Mouse (Mus musculus): ENCODE measurements around the gene Ccser1. TPM values are rescaled to one million over a fixed set of nuclear protein-coding genes. Genes with fewer than 3 reads are reported as not detected.

Ccser1 gene
- polyA plus RNA-seq, 1 experiment, result 12.7 TPM

- WGBS, result 100% methylated on average over 1 of the region's 1 CpGs
- TF ChIP-seq CTCF (IDR thresholded peaks at IDR 0.05; ENCODE audit: borderline replicate concordance, insufficient read depth, low read depth, low read length) (no peak), POLR2A (IDR thresholded peaks at IDR 0.05; ENCODE audit: borderline replicate concordance, insufficient read depth, low read length) (no peak)
These were observed 13.2 kb upstream of the Ccser1 start for GRCm38 (mm10) chr6:61166891-61167290.

GRCm38 (mm10) chr6:61176126-61176525, 4.0 kb upstream of the Ccser1 start:
- Histone ChIP-seq H3K4me3 (replicated peaks; ENCODE audit: insufficient read depth, low read depth, low read length) (no peak overlapping the region), H3K27ac (ENCODE audit: insufficient read depth, low read length) (no peak overlapping the region), H3K27me3 (ENCODE audit: control insufficient read depth, insufficient read depth, low read length) (no peaks in the 10 kb centered on the region), H3K4me1 (ENCODE audit: control insufficient read depth, insufficient read depth, low read length) (no peaks in the 10 kb centered on the region)
- no peak for TF ChIP-seq POLR2A (IDR thresholded peaks at IDR 0.05; ENCODE audit: borderline replicate concordance, insufficient read depth, low read length)
- TF ChIP-seq CTCF (IDR thresholded peaks at IDR 0.05; ENCODE audit: borderline replicate concordance, insufficient read depth, low read depth, low read length), result no peak
- 23% methylated on average over 1 of the region's 1 CpGs for WGBS
- DNase-seq, result no peak

More at GRCm38 (mm10) chr6:61166891-61167290, 13.2 kb upstream of the Ccser1 start:
- no peak overlapping the region for H3K4me3 ChIP-seq (replicated peaks; ENCODE audit: insufficient read depth, low read depth, low read length)
- no peak for DNase-seq
- no peak overlapping the region for H3K27ac ChIP-seq (ENCODE audit: insufficient read depth, low read length)
- H3K27me3 ChIP-seq (ENCODE audit: control insufficient read depth, insufficient read depth, low read length), result no peaks in the 10 kb centered on the region
- no peaks in the 10 kb centered on the region for H3K4me1 ChIP-seq (ENCODE audit: control insufficient read depth, insufficient read depth, low read length)

- TF ChIP-seq CTCF (IDR thresholded peaks at IDR 0.05; ENCODE audit: borderline replicate concordance, insufficient read depth, low read depth, low read length) (no peak), POLR2A (IDR thresholded peaks at IDR 0.05; ENCODE audit: borderline replicate concordance, insufficient read depth, low read length) (no peak)
- no peak overlapping the region for H3K4me3 ChIP-seq (replicated peaks; ENCODE audit: insufficient read depth, low read depth, low read length)
- H3K27me3 ChIP-seq (ENCODE audit: control insufficient read depth, insufficient read depth, low read length), result no peaks in the 10 kb centered on the region
- no peak for DNase-seq
- WGBS, result 65% methylated on average over 7 of the region's 7 CpGs
- no peak overlapping the region for H3K27ac ChIP-seq (ENCODE audit: insufficient read depth, low read length)
- peaks cover 4% of the 10 kb centered on the region; the same call in 1 of the 2 replicates for H3K4me1 ChIP-seq (ENCODE audit: control insufficient read depth, insufficient read depth, low read length)
These were observed 2.6 kb upstream of the Ccser1 start for GRCm38 (mm10) chr6:61177476-61177875.

- Histone ChIP-seq H3K4me1 (ENCODE audit: control insufficient read depth, insufficient read depth, low read length) (peaks cover 4% of the 10 kb centered on the region; the same call in 1 of the 2 replicates), H3K27me3 (ENCODE audit: control insufficient read depth, insufficient read depth, low read length) (no peaks in the 10 kb centered on the region), H3K4me3 (replicated peaks; ENCODE audit: insufficient read depth, low read depth, low read length) (peak overlapping the region; percentile 98), H3K27ac (ENCODE audit: insufficient read depth, low read length) (peak overlapping the region; percentile 89)
- 6% methylated on average over 5 of the region's 5 CpGs for WGBS
- no peak for DNase-seq
- no peak for TF ChIP-seq POLR2A (IDR thresholded peaks at IDR 0.05; ENCODE audit: borderline replicate concordance, insufficient read depth, low read length)
- no peak for TF ChIP-seq CTCF (IDR thresholded peaks at IDR 0.05; ENCODE audit: borderline replicate concordance, insufficient read depth, low read depth, low read length)
These were observed 529 bp upstream of the Ccser1 start for GRCm38 (mm10) chr6:61179641-61179948.

GRCm38 (mm10) chr6:61180756-61181191, 650 bp downstream of the Ccser1 start:
- peak in 1 of 2 experiments; percentile 57 for DNase-seq
- WGBS, result under 1% methylated on average over 40 of the region's 42 CpGs
- Histone ChIP-seq H3K4me1 (ENCODE audit: control insufficient read depth, insufficient read depth, low read length) (peaks cover 4% of the 10 kb centered on the region; the same call in 1 of the 2 replicates), H3K27ac (ENCODE audit: insufficient read depth, low read length) (peak overlapping the region; percentile 60; the same call in 1 of the 2 replicates), H3K4me3 (replicated peaks; ENCODE audit: insufficient read depth, low read depth, low read length) (peak overlapping the region; percentile 98), H3K27me3 (ENCODE audit: control insufficient read depth, insufficient read depth, low read length) (no peaks in the 10 kb centered on the region)
- TF ChIP-seq POLR2A (IDR thresholded peaks at IDR 0.05; ENCODE audit: borderline replicate concordance, insufficient read depth, low read length), result no peak
- TF ChIP-seq CTCF (IDR thresholded peaks at IDR 0.05; ENCODE audit: borderline replicate concordance, insufficient read depth, low read depth, low read length), result no peak

- H3K4me3 ChIP-seq (replicated peaks; ENCODE audit: insufficient read depth, low read depth, low read length), result no peak overlapping the region
- WGBS, result 57% methylated on average over 2 of the region's 2 CpGs
- DNase-seq, result no peak
- no peaks in the 10 kb centered on the region; the same call in 1 of the 2 replicates for H3K4me1 ChIP-seq (ENCODE audit: control insufficient read depth, insufficient read depth, low read length)
- H3K27me3 ChIP-seq (ENCODE audit: control insufficient read depth, insufficient read depth, low read length), result no peaks in the 10 kb centered on the region
- TF ChIP-seq POLR2A (IDR thresholded peaks at IDR 0.05; ENCODE audit: borderline replicate concordance, insufficient read depth, low read length) (no peak), CTCF (IDR thresholded peaks at IDR 0.05; ENCODE audit: borderline replicate concordance, insufficient read depth, low read depth, low read length) (no peak)
- no peak overlapping the region for H3K27ac ChIP-seq (ENCODE audit: insufficient read depth, low read length)
These were observed 8.9 kb downstream of the Ccser1 start for GRCm38 (mm10) chr6:61189029-61189428.

GRCm38 (mm10) chr6:61191597-61192386, 11.7 kb downstream of the Ccser1 start:
- 87% methylated on average over 13 of the region's 13 CpGs for WGBS
- no peak for DNase-seq

GRCm38 (mm10) chr6:61203344-61203743, 23.2 kb downstream of the Ccser1 start:
- Histone ChIP-seq H3K4me1 (ENCODE audit: control insufficient read depth, insufficient read depth, low read length) (no peaks in the 10 kb centered on the region), H3K27me3 (ENCODE audit: control insufficient read depth, insufficient read depth, low read length) (no peaks in the 10 kb centered on the region), H3K4me3 (replicated peaks; ENCODE audit: insufficient read depth, low read depth, low read length) (no peak overlapping the region), H3K27ac (ENCODE audit: insufficient read depth, low read length) (no peak overlapping the region)
- DNase-seq, result no peak
- TF ChIP-seq CTCF (IDR thresholded peaks at IDR 0.05; ENCODE audit: borderline replicate concordance, insufficient read depth, low read depth, low read length) (no peak), POLR2A (IDR thresholded peaks at IDR 0.05; ENCODE audit: borderline replicate concordance, insufficient read depth, low read length) (no peak)
- WGBS, result 65% methylated on average over 1 of the region's 1 CpGs

More at GRCm38 (mm10) chr6:61191597-61192386, 11.7 kb downstream of the Ccser1 start:
- H3K27ac ChIP-seq (ENCODE audit: insufficient read depth, low read length), result no peak overlapping the region
- H3K27me3 ChIP-seq (ENCODE audit: control insufficient read depth, insufficient read depth, low read length), result no peaks in the 10 kb centered on the region
- no peaks in the 10 kb centered on the region; the same call in 1 of the 2 replicates for H3K4me1 ChIP-seq (ENCODE audit: control insufficient read depth, insufficient read depth, low read length)
- H3K4me3 ChIP-seq (replicated peaks; ENCODE audit: insufficient read depth, low read depth, low read length), result no peak overlapping the region
- no peak for TF ChIP-seq POLR2A (IDR thresholded peaks at IDR 0.05; ENCODE audit: borderline replicate concordance, insufficient read depth, low read length)
- no peak for TF ChIP-seq CTCF (IDR thresholded peaks at IDR 0.05; ENCODE audit: borderline replicate concordance, insufficient read depth, low read depth, low read length)

Measured in cerebellum, adult 2 months (tissue).